Mouse (Mus musculus): ENCODE data around the gene Ugt1a9. TPM values are rescaled to one million over a fixed set of nuclear protein-coding genes. Genes with fewer than 3 reads are reported as not detected.
A peak's percentile ranks its signal among the peaks of the same experiment; 100 is the strongest.

Ugt1a9 gene
- polyA plus RNA-seq, 1 experiment from 2014 or later = not detected

- peaks cover 22% of the 10 kb centered on the region for H3K27me3 ChIP-seq (ENCODE audit: low read depth, poor library complexity, severe bottlenecking)
- H3K27ac ChIP-seq (replicated peaks) = no peak overlapping the region
- no peak overlapping the region for H3K4me3 ChIP-seq
- 0 out of 2 replicates have a peak, but pooled peaks cover 5% of the 10 kb centered on the region for H3K36me3 ChIP-seq
- 76% methylated on average over 2 of the region's 2 CpGs for WGBS
- H3K9me3 ChIP-seq (replicated peaks) = peaks cover 17% of the 10 kb centered on the region
- peaks cover 11% of the 10 kb centered on the region for H3K4me1 ChIP-seq
- DNase-seq (ENCODE audit: low spot score) = no peak
Measured at GRCm38 (mm10) chr1:88206843-88207479, 136.4 kb downstream of the Ugt1a9 start.

GRCm38 (mm10) chr1:88211812-88212211 lies 141.2 kb downstream of the Ugt1a9 start, which contains the start of gene Ugt1a1:
TSS of gene Ugt1a1 (plus strand) at chr1:88211959.
- DNase-seq (ENCODE audit: low spot score) = peak; percentile 20
- no peaks in the 10 kb centered on the region for H3K36me3 ChIP-seq
- WGBS = 71% methylated on average over 8 of the region's 8 CpGs

GRCm38 (mm10) chr1:88212341-88213045 lies 141.9 kb downstream of the Ugt1a9 start:
- Histone ChIP-seq H3K4me3 (no peak overlapping the region), H3K36me3 (no peaks in the 10 kb centered on the region), H3K4me1 (no peaks in the 10 kb centered on the region), H3K27me3 (ENCODE audit: low read depth, poor library complexity, severe bottlenecking) (0 out of 2 replicates have a peak, but pooled peaks cover 1% of the 10 kb centered on the region), H3K27ac (replicated peaks) (no peak overlapping the region), H3K9me3 (replicated peaks) (peaks cover 3% of the 10 kb centered on the region)
- DNase-seq (ENCODE audit: low spot score) = peak; percentile 25
- WGBS = 64% methylated on average over 8 of the region's 8 CpGs

More at GRCm38 (mm10) chr1:88211812-88212211, 141.2 kb downstream of the Ugt1a9 start, which contains the start of gene Ugt1a1:
- no peak within 1 kb of the TSS for H3K27ac ChIP-seq (replicated peaks)
- H3K4me3 ChIP-seq = no peak within 1 kb of the TSS
- H3K9me3 ChIP-seq (replicated peaks) = peaks cover 3% of the 10 kb centered on the region
- H3K4me1 ChIP-seq = no peaks in the 10 kb centered on the region
- H3K27me3 ChIP-seq (ENCODE audit: low read depth, poor library complexity, severe bottlenecking) = peaks cover 8% of the 10 kb centered on the region; the same call in 1 of the 2 replicates

GRCm38 (mm10) chr1:88213061-88213460 lies 142.5 kb downstream of the Ugt1a9 start:
- no peak for DNase-seq (ENCODE audit: low spot score)
- Histone ChIP-seq H3K36me3 (no peaks in the 10 kb centered on the region), H3K9me3 (replicated peaks) (peaks cover 3% of the 10 kb centered on the region), H3K4me3 (no peak overlapping the region), H3K4me1 (no peaks in the 10 kb centered on the region), H3K27me3 (ENCODE audit: low read depth, poor library complexity, severe bottlenecking) (no peaks in the 10 kb centered on the region), H3K27ac (replicated peaks) (no peak overlapping the region)
- WGBS = 81% methylated on average over 1 of the region's 1 CpGs

GRCm38 (mm10) chr1:88213766-88214461 lies 143.3 kb downstream of the Ugt1a9 start:
- Histone ChIP-seq H3K27me3 (ENCODE audit: low read depth, poor library complexity, severe bottlenecking) (no peaks in the 10 kb centered on the region), H3K4me1 (no peaks in the 10 kb centered on the region), H3K9me3 (replicated peaks) (peaks cover 3% of the 10 kb centered on the region), H3K27ac (replicated peaks) (no peak overlapping the region), H3K36me3 (no peaks in the 10 kb centered on the region), H3K4me3 (no peak overlapping the region)
- WGBS = 84% methylated on average over 2 of the region's 2 CpGs
- DNase-seq (ENCODE audit: low spot score) = peak; percentile 21

- Histone ChIP-seq H3K9me3 (replicated peaks) (peaks cover 3% of the 10 kb centered on the region), H3K4me1 (no peaks in the 10 kb centered on the region), H3K27me3 (ENCODE audit: low read depth, poor library complexity, severe bottlenecking) (no peaks in the 10 kb centered on the region), H3K27ac (replicated peaks) (no peak overlapping the region), H3K4me3 (no peak overlapping the region), H3K36me3 (no peaks in the 10 kb centered on the region)
- DNase-seq (ENCODE audit: low spot score) = peak; percentile 15
- 82% methylated on average over 2 of the region's 2 CpGs for WGBS
Measured at GRCm38 (mm10) chr1:88214462-88214952, 143.9 kb downstream of the Ugt1a9 start.

- no peak overlapping the region for H3K4me3 ChIP-seq
- no peaks in the 10 kb centered on the region; the same call in 1 of the 2 replicates for H3K9me3 ChIP-seq (replicated peaks)
- no peaks in the 10 kb centered on the region for H3K4me1 ChIP-seq
- peak; percentile 21 for DNase-seq (ENCODE audit: low spot score)
- 72% methylated on average over 10 of the region's 10 CpGs for WGBS
- no peaks in the 10 kb centered on the region for H3K36me3 ChIP-seq
- H3K27ac ChIP-seq (replicated peaks) = no peak overlapping the region
- no peaks in the 10 kb centered on the region for H3K27me3 ChIP-seq (ENCODE audit: low read depth, poor library complexity, severe bottlenecking)
Measured at GRCm38 (mm10) chr1:88215466-88216380, 145.1 kb downstream of the Ugt1a9 start.

GRCm38 (mm10) chr1:88216551-88216950 lies 146.0 kb downstream of the Ugt1a9 start:
- Histone ChIP-seq H3K36me3 (no peaks in the 10 kb centered on the region), H3K27ac (replicated peaks) (no peak overlapping the region), H3K9me3 (replicated peaks) (no peaks in the 10 kb centered on the region; the same call in 1 of the 2 replicates), H3K27me3 (ENCODE audit: low read depth, poor library complexity, severe bottlenecking) (no peaks in the 10 kb centered on the region), H3K4me1 (no peaks in the 10 kb centered on the region), H3K4me3 (no peak overlapping the region)
- peak; percentile 15 for DNase-seq (ENCODE audit: low spot score)
- WGBS = 57% methylated on average over 2 of the region's 2 CpGs

GRCm38 (mm10) chr1:88217144-88217543 lies 146.5 kb downstream of the Ugt1a9 start:
- WGBS = 68% methylated on average over 2 of the region's 2 CpGs
- Histone ChIP-seq H3K9me3 (replicated peaks) (no peaks in the 10 kb centered on the region; the same call in 1 of the 2 replicates), H3K36me3 (no peaks in the 10 kb centered on the region), H3K4me1 (no peaks in the 10 kb centered on the region), H3K27ac (replicated peaks) (no peak overlapping the region), H3K4me3 (no peak overlapping the region), H3K27me3 (ENCODE audit: low read depth, poor library complexity, severe bottlenecking) (no peaks in the 10 kb centered on the region)
- DNase-seq (ENCODE audit: low spot score) = peak; percentile 16

- Histone ChIP-seq H3K4me3 (no peak overlapping the region), H3K9me3 (replicated peaks) (no peaks in the 10 kb centered on the region; the same call in 1 of the 2 replicates), H3K27me3 (ENCODE audit: low read depth, poor library complexity, severe bottlenecking) (no peaks in the 10 kb centered on the region), H3K36me3 (no peaks in the 10 kb centered on the region), H3K27ac (replicated peaks) (no peak overlapping the region), H3K4me1 (no peaks in the 10 kb centered on the region)
- WGBS = 43% methylated on average over 3 of the region's 3 CpGs
- no peak for DNase-seq (ENCODE audit: low spot score)
Measured at GRCm38 (mm10) chr1:88217576-88217975, 147.0 kb downstream of the Ugt1a9 start.

- Histone ChIP-seq H3K27ac (replicated peaks) (no peak overlapping the region), H3K27me3 (ENCODE audit: low read depth, poor library complexity, severe bottlenecking) (no peaks in the 10 kb centered on the region), H3K36me3 (no peaks in the 10 kb centered on the region), H3K4me3 (no peak overlapping the region), H3K4me1 (no peaks in the 10 kb centered on the region), H3K9me3 (replicated peaks) (no peaks in the 10 kb centered on the region; the same call in 1 of the 2 replicates)
- DNase-seq (ENCODE audit: low spot score) = peak; percentile 20
- WGBS = 76% methylated on average over 9 of the region's 9 CpGs
Measured at GRCm38 (mm10) chr1:88218051-88218450, 147.5 kb downstream of the Ugt1a9 start.

- Histone ChIP-seq H3K27ac (replicated peaks) (no peak overlapping the region), H3K27me3 (ENCODE audit: low read depth, poor library complexity, severe bottlenecking) (no peaks in the 10 kb centered on the region), H3K36me3 (no peaks in the 10 kb centered on the region), H3K4me3 (no peak overlapping the region), H3K4me1 (no peaks in the 10 kb centered on the region), H3K9me3 (replicated peaks) (no peaks in the 10 kb centered on the region; the same call in 1 of the 2 replicates)
- WGBS = 52% methylated on average over 4 of the region's 4 CpGs
- peak; percentile 15 for DNase-seq (ENCODE audit: low spot score)
Measured at GRCm38 (mm10) chr1:88218591-88218990, 148.0 kb downstream of the Ugt1a9 start.

Measured in midbrain, embryonic 10.5 days (tissue).